Mouse (Mus musculus): ENCODE measurements around the gene Ift80. TPM values are rescaled to one million over a fixed set of nuclear protein-coding genes. Genes with fewer than 3 reads are reported as not detected.

Ift80 gene
- total and polyA plus RNA-seq, 3 experiments, result 4.6 to 8.4 TPM; not detected in 1

- peaks cover 0 to 12% of the 10 kb centered on the region in 2 experiments; a peak in 3 of 4 replicates for H3K27me3 ChIP-seq (ENCODE audit: control insufficient read depth in 1 of 2, insufficient read depth in 2 of 2, low read length in 2 of 2)
- no peaks in the 10 kb centered on the region for H3K9me3 ChIP-seq (replicated peaks; ENCODE audit: insufficient read depth, low read length)
- no peak for DNase-seq (ENCODE audit: low read depth, low spot score)
- no peak for TF ChIP-seq POLR2AphosphoS2 (IDR thresholded peaks at IDR 0.05; ENCODE audit: low read length)
- TF ChIP-seq GATA1 (IDR thresholded peaks at IDR 0.05; ENCODE audit: low read depth, low read length), result no peak
- TF ChIP-seq MAZ (IDR thresholded peaks at IDR 0.05; ENCODE audit: low read depth, low read length), result no peak
- no peak for TF ChIP-seq JUND (IDR thresholded peaks at IDR 0.05; ENCODE audit: low read depth, low read length)
- peaks cover 0 to 4% of the 10 kb centered on the region in 2 experiments; a peak in 2 of 4 replicates for H3K36me3 ChIP-seq (ENCODE audit: control insufficient read depth in 1 of 2, insufficient read depth in 2 of 2, low read length in 2 of 2)
- no peak overlapping the region for H3K9ac ChIP-seq (ENCODE audit: control insufficient read depth, low read depth, low read length, poor library complexity, severe bottlenecking)
- H3K4me1 ChIP-seq (ENCODE audit: control insufficient read depth in 1 of 2, insufficient read depth in 2 of 2, low read length in 2 of 2), result no peaks in the 10 kb centered on the region; a peak in 1 of 4 replicates
- no peaks in the 10 kb centered on the region for H3K79me2 ChIP-seq (ENCODE audit: control insufficient read depth, insufficient read depth, low read length, poor library complexity)
- peak overlapping the region in 1 of 2 experiments; percentile 68; a peak in 1 of 4 replicates for H3K4me3 ChIP-seq (ENCODE audit: control insufficient read depth in 1 of 2, insufficient read depth in 1 of 2, low read depth in 2 of 2, low read length in 2 of 2)
- H3K27ac ChIP-seq (ENCODE audit: control insufficient read depth, low read depth, low read length), result no peak overlapping the region
Observed at GRCm38 (mm10) chr3:68870568-68870950, 133.8 kb downstream of the Ift80 start.

- Histone ChIP-seq H3K9ac (ENCODE audit: control insufficient read depth, low read depth, low read length, poor library complexity, severe bottlenecking) (peak overlapping the region; percentile 66), H3K4me3 (ENCODE audit: control insufficient read depth in 1 of 2, insufficient read depth in 1 of 2, low read depth in 2 of 2, low read length in 2 of 2) (peak overlapping the region; percentile 57 to 68; a peak in 3 of 4 replicates), H3K27me3 (ENCODE audit: control insufficient read depth in 1 of 2, insufficient read depth in 2 of 2, low read length in 2 of 2) (peaks cover 0 to 12% of the 10 kb centered on the region in 2 experiments; a peak in 3 of 4 replicates)
Observed at GRCm38 (mm10) chr3:68869691-68870567, 134.4 kb downstream of the Ift80 start.

GRCm38 (mm10) chr3:68869211-68869690 lies 135.1 kb downstream of the Ift80 start, which contains the start of gene 1110032F04Rik:
Gene 1110032F04Rik (plus strand): TSS chr3:68869586.
- Histone ChIP-seq H3K36me3 (ENCODE audit: control insufficient read depth in 1 of 2, insufficient read depth in 2 of 2, low read length in 2 of 2) (peaks cover 0 to 4% of the 10 kb centered on the region in 2 experiments; a peak in 2 of 4 replicates), H3K9me3 (replicated peaks; ENCODE audit: insufficient read depth, low read length) (no peaks in the 10 kb centered on the region), H3K9ac (ENCODE audit: control insufficient read depth, low read depth, low read length, poor library complexity, severe bottlenecking) (peak within 1 kb of the TSS; percentile 66), H3K4me1 (ENCODE audit: control insufficient read depth in 1 of 2, insufficient read depth in 2 of 2, low read length in 2 of 2) (no peaks in the 10 kb centered on the region; a peak in 1 of 4 replicates), H3K79me2 (ENCODE audit: control insufficient read depth, insufficient read depth, low read length, poor library complexity) (no peaks in the 10 kb centered on the region), H3K27me3 (ENCODE audit: control insufficient read depth in 1 of 2, insufficient read depth in 2 of 2, low read length in 2 of 2) (peaks cover 0 to 12% of the 10 kb centered on the region in 2 experiments; a peak in 3 of 4 replicates), H3K4me3 (ENCODE audit: control insufficient read depth in 1 of 2, insufficient read depth in 1 of 2, low read depth in 2 of 2, low read length in 2 of 2) (peak within 1 kb of the TSS; percentile 57 to 68; a peak in 3 of 4 replicates), H3K27ac (ENCODE audit: control insufficient read depth, low read depth, low read length) (no peak within 1 kb of the TSS)
- peak; percentile 76 for DNase-seq (ENCODE audit: low read depth, low spot score)
- no peak for TF ChIP-seq UBTF (IDR thresholded peaks at IDR 0.05; ENCODE audit: borderline replicate concordance, insufficient read depth, low read depth, low read length)
- TF ChIP-seq E2F4 (IDR thresholded peaks at IDR 0.05; ENCODE audit: borderline replicate concordance, low read depth, low read length), result no peak
- TF ChIP-seq MAZ (IDR thresholded peaks at IDR 0.05; ENCODE audit: low read depth, low read length), result peak; percentile 73; the same call in 1 of the 2 replicates
- TF ChIP-seq GABPA (IDR thresholded peaks at IDR 0.05; ENCODE audit: low read depth, low read length), result no peak
- no peak for TF ChIP-seq SIN3A (IDR thresholded peaks at IDR 0.05; ENCODE audit: low read length)
- TF ChIP-seq GATA1 (IDR thresholded peaks at IDR 0.05; ENCODE audit: low read depth, low read length), result 0 out of 2 replicates have a peak, but pooled peaks have one; percentile 37
- TF ChIP-seq CHD2 (IDR thresholded peaks at IDR 0.05; ENCODE audit: low read length), result no peak
- TF ChIP-seq MYC (IDR thresholded peaks at IDR 0.05; ENCODE audit: low read depth, low read length), result no peak

More at GRCm38 (mm10) chr3:68869691-68870567, 134.4 kb downstream of the Ift80 start:
- H3K4me1 ChIP-seq (ENCODE audit: control insufficient read depth in 1 of 2, insufficient read depth in 2 of 2, low read length in 2 of 2), result no peaks in the 10 kb centered on the region; a peak in 1 of 4 replicates
- H3K27ac ChIP-seq (ENCODE audit: control insufficient read depth, low read depth, low read length), result no peak overlapping the region
- peaks cover 0 to 4% of the 10 kb centered on the region in 2 experiments; a peak in 2 of 4 replicates for H3K36me3 ChIP-seq (ENCODE audit: control insufficient read depth in 1 of 2, insufficient read depth in 2 of 2, low read length in 2 of 2)
- TF ChIP-seq ZMIZ1 (IDR thresholded peaks at IDR 0.05; ENCODE audit: low read depth, low read length), result no peak
- peak in 1 of 3 experiments; percentile 20; a peak in 1 of 6 replicates for TF ChIP-seq CTCF (IDR thresholded peaks at IDR 0.05 in 2 of 3, conservative IDR thresholded peaks at IDR 0.05 in 1 of 3; ENCODE audit: control insufficient read depth in 1 of 3, insufficient read depth in 1 of 3, low read depth in 2 of 3, low read length in 3 of 3, poor library complexity in 1 of 3, severe bottlenecking in 1 of 3)
- TF ChIP-seq MEF2A (IDR thresholded peaks at IDR 0.05; ENCODE audit: extremely low read depth, insufficient replicate concordance, low read depth, low read length, poor library complexity, severe bottlenecking), result no peak
- TF ChIP-seq MAZ (IDR thresholded peaks at IDR 0.05; ENCODE audit: low read depth, low read length), result no peak
- no peaks in the 10 kb centered on the region for H3K79me2 ChIP-seq (ENCODE audit: control insufficient read depth, insufficient read depth, low read length, poor library complexity)
- H3K9me3 ChIP-seq (replicated peaks; ENCODE audit: insufficient read depth, low read length), result no peaks in the 10 kb centered on the region
- DNase-seq (ENCODE audit: low read depth, low spot score), result peak; percentile 30
